17 mouse cellular contexts compared by ENCODE assay signal in genomic region chr16:22716306-22716830, GRCm38 (mm10). TPM values are rescaled to one million over a fixed set of nuclear protein-coding genes. Genes with fewer than 3 reads are reported as not detected.
DNase-seq lines count a peak whose midpoint lies in the region; TF ChIP-seq lines count a peak whose summit lies in the region.
"Had no signal": no experiment of that assay in that cellular context is flagged by ENCODE, and none has a peak within 500 bp of the region (broad histone marks: within the 10 kb centered on the region; RNA-seq: fewer than 3 reads in every experiment).

No protein-coding gene starts in this region.

- in situ Hi-C loops in CH12.LX (cut with MboI; ENCODE audit: low pct_ligation_motif_present, low pct_unique_long_range_greater_than_20kb, low sequenced_read_pairs), result no loop called here

- H3K4me3 ChIP-seq in CH12.LX (replicated peaks in 1 of 3; ENCODE audit: low read depth in 2 of 3, low read length in 2 of 3, poor library complexity in 1 of 3), result no peak overlapping the region

- dilution Hi-C loops in CH12.LX (cut with MboI; ENCODE audit: extremely low pct_ligation_motif_present, extremely low pct_unique_long_range_greater_than_20kb, low sequenced_read_pairs), result no loop called here

- H3K27ac ChIP-seq in CH12.LX (ENCODE audit: insufficient read depth, low read depth), result no peak overlapping the region

- no peak for TF ChIP-seq CTCF in CH12.LX (conservative IDR thresholded peaks at IDR 0.05 in 1 of 2, IDR thresholded peaks at IDR 0.05 in 1 of 2; ENCODE audit: low read depth in 2 of 2, low read length in 2 of 2)

- H3K4me2 ChIP-seq in CH12.LX (ENCODE audit: insufficient read depth, low read depth, poor library complexity, severe bottlenecking), result no peak overlapping the region

- H3K79me2 ChIP-seq in CH12.LX (replicated peaks; ENCODE audit: control insufficient read depth, extremely low read depth, insufficient read depth, poor library complexity, severe bottlenecking), result no peaks in the 10 kb centered on the region

- H3K4me1 ChIP-seq in CH12.LX (ENCODE audit: control insufficient read depth in 1 of 2, insufficient read depth in 2 of 2), result peaks cover 12 to 22% of the 10 kb centered on the region in 2 experiments

- TF ChIP-seq EP300 in CH12.LX (IDR thresholded peaks at IDR 0.05; ENCODE audit: low read length), result peak; percentile 86

- H3K36me3 ChIP-seq in CH12.LX (replicated peaks in 1 of 2; ENCODE audit: control insufficient read depth in 1 of 2, insufficient read depth in 1 of 2, low read length in 1 of 2), result no peaks in the 10 kb centered on the region
- H3K36me3 ChIP-seq: G1E had no signal

- no peaks in the 10 kb centered on the region for H3K9me3 ChIP-seq in CH12.LX (replicated peaks; ENCODE audit: low read length)
- H3K9me3 ChIP-seq: G1E had no signal

- H3K27me3 ChIP-seq in CH12.LX (replicated peaks), result no peaks in the 10 kb centered on the region
- H3K27me3 ChIP-seq: Patski had no signal

- TF ChIP-seq POLR2A in CH12.LX (IDR thresholded peaks at IDR 0.05; ENCODE audit: low read depth, low read length), result no peak

- no peak overlapping the region for H3K9ac ChIP-seq in CH12.LX (ENCODE audit: insufficient read depth, low read depth)

- peak; percentile 59 for DNase-seq in CH12.LX (ENCODE audit: extremely low read depth)
- DNase-seq in neural tube, embryonic 10.5 days (ENCODE audit: extremely low spot score, low spot score), result no peak
- DNase-seq: adrenal gland, adult 2 months; adrenal gland, adult 8-10 months; adrenal gland, postnatal 10 days; adrenal gland, postnatal 14 days; adrenal gland, postnatal 25 days; adrenal gland, postnatal 36 days; B cell, adult 2 months; cerebellum, adult 11 months; cerebellum, adult 11-12 months; cerebellum, adult 18-20 months; cerebellum, adult 2 months; cerebellum, adult 8-10 months had no signal

- TF ChIP-seq RAD21 in CH12.LX (IDR thresholded peaks at IDR 0.05; ENCODE audit: low read depth, low read length), result no peak; the same call in 1 of the 2 replicates

TF ChIP-seq in CH12.LX, 34 proteins besides CTCF, POLR2A, EP300 and RAD21:
- TF ChIP-seq POLR2AphosphoS2 (IDR thresholded peaks at IDR 0.05; ENCODE audit: low read depth, low read length) (no peak), ZNF384 (IDR thresholded peaks at IDR 0.05; ENCODE audit: low read depth, low read length) (no peak), TCF12 (IDR thresholded peaks at IDR 0.05; ENCODE audit: low read depth, low read length) (peak; percentile 84), CHD2 (IDR thresholded peaks at IDR 0.05; ENCODE audit: low read length) (peak; percentile 51; the same call in 1 of the 2 replicates), JUN (IDR thresholded peaks at IDR 0.05; ENCODE audit: insufficient read depth, low read depth, low read length) (peak; percentile 56; the same call in 1 of the 2 replicates), MAFK (IDR thresholded peaks at IDR 0.05; ENCODE audit: insufficient replicate concordance, low read length) (peak; percentile 93), MEF2A (IDR thresholded peaks at IDR 0.05; ENCODE audit: borderline replicate concordance, low read depth, low read length) (peak; percentile 72; the same call in 1 of the 2 replicates), E2F4 (IDR thresholded peaks at IDR 0.05; ENCODE audit: insufficient replicate concordance, low read depth, low read length) (no peak), MXI1 (IDR thresholded peaks at IDR 0.05; ENCODE audit: low read depth, low read length) (no peak), ETS1 (conservative IDR thresholded peaks at IDR 0.05; ENCODE audit: low read depth, low read length) (peak; percentile 69), GABPA (IDR thresholded peaks at IDR 0.05; ENCODE audit: insufficient replicate concordance, low read depth, low read length) (no peak), IRF4 (IDR thresholded peaks at IDR 0.05; ENCODE audit: low read depth, low read length) (peak; percentile 93), PAX5 (IDR thresholded peaks at IDR 0.05; ENCODE audit: low read length) (no peak), BHLHE40 (IDR thresholded peaks at IDR 0.05; ENCODE audit: low read depth, low read length) (peak; percentile 98), RCOR1 (conservative IDR thresholded peaks at IDR 0.05; ENCODE audit: low read depth, low read length) (0 out of 2 replicates have a peak, but pooled peaks have one; percentile 26), MYC (IDR thresholded peaks at IDR 0.05; ENCODE audit: low read depth, low read length) (no peak), MAX (IDR thresholded peaks at IDR 0.05; ENCODE audit: low read length) (no peak), NELFE (IDR thresholded peaks at IDR 0.05; ENCODE audit: low read depth, low read length) (no peak), JUND (conservative IDR thresholded peaks at IDR 0.05; ENCODE audit: low read depth, low read length) (peak; percentile 79), HCFC1 (IDR thresholded peaks at IDR 0.05; ENCODE audit: low read depth, low read length) (no peak), USF1 (IDR thresholded peaks at IDR 0.05; ENCODE audit: low read depth, low read length) (no peak), MAZ (IDR thresholded peaks at IDR 0.05; ENCODE audit: low read depth, low read length) (0 out of 2 replicates have a peak, but pooled peaks have one; percentile 28), CHD1 (IDR thresholded peaks at IDR 0.05; ENCODE audit: low read depth, low read length) (no peak), ZKSCAN1 (IDR thresholded peaks at IDR 0.05; ENCODE audit: borderline replicate concordance, low read depth, low read length) (no peak), SMC3 (IDR thresholded peaks at IDR 0.05; ENCODE audit: low read depth, low read length) (peak; percentile 12; the same call in 1 of the 2 replicates), SIN3A (IDR thresholded peaks at IDR 0.05; ENCODE audit: low read length) (peak; percentile 31; the same call in 1 of the 2 replicates)

RNA-seq across cellular contexts. Expression of gene Dgkg, which starts 59.3 kb away (rescaled TPM):
- 7.2 and 9.2 TPM in 2 replicates for total RNA-seq in CH12.LX (2012; rRNA removed)
- 2.3 and 3.0 TPM in 2 replicates for total RNA-seq in CH12.LX (2014; rRNA removed)
- polyA plus RNA-seq in CH12.LX (2012; ENCODE audit: insufficient read length, low read depth), result 2.0 TPM in 2 replicates
- total RNA-seq: MEL had no signal
- polyA plus RNA-seq: G1E had no signal
